Mouse (Mus musculus) hindbrain, embryonic 15.5 days (tissue): ENCODE data around the gene Smarcd2. TPM values are rescaled to one million over a fixed set of nuclear protein-coding genes. Genes with fewer than 3 reads are reported as not detected.

ENCODE experiments used
- ATAC-seq: fragments of 200-750 bp; cut with Nextera tagmentation; 2 replicates; pipeline ENCODE4 v1.8.0; 2017; ENCODE audit warnings: low read depth, moderate number of reproducible peaks, moderate TSS enrichment; ENCODE audit not compliant: low FRiP score
- H3K27ac ChIP-seq: fragments of 300-500 bp; sonication (generic); replicated peaks from 2 replicates; pipeline ENCODE4 v1.5.1; 2015; ENCODE audit warnings: mild to moderate bottlenecking, inconsistent platforms
- H3K27me3 ChIP-seq: fragments of 300-500 bp; sonication (generic); 2 replicates; pipeline ENCODE4 v1.6.1; 2015; ENCODE audit warnings: control low read depth, inconsistent platforms
- H3K36me3 ChIP-seq: fragments of 300-500 bp; sonication (generic); 2 replicates; pipeline ENCODE4 v1.6.1; 2015; ENCODE audit warnings: control low read depth, inconsistent platforms
- H3K4me1 ChIP-seq: fragments of 300-500 bp; sonication (generic); replicated peaks from 2 replicates; pipeline ENCODE4 v1.6.1; 2015; ENCODE audit warnings: control low read depth, inconsistent platforms
- H3K4me2 ChIP-seq: fragments of 300-500 bp; sonication (generic); 2 replicates; pipeline ENCODE4 v1.6.1; 2015; ENCODE audit warnings: moderate library complexity, mild to moderate bottlenecking, inconsistent platforms
- H3K4me3 ChIP-seq: fragments of 300-500 bp; sonication (generic); 2 replicates; pipeline ENCODE4 v1.5.1; 2015; ENCODE audit warnings: mild to moderate bottlenecking, inconsistent platforms
- H3K9ac ChIP-seq: fragments of 300-500 bp; sonication (generic); 2 replicates; pipeline ENCODE4 v1.6.1; 2015; ENCODE audit warnings: inconsistent platforms
- H3K9me3 ChIP-seq: fragments of 300-500 bp; sonication (generic); 2 replicates; pipeline ENCODE4 v1.6.1; 2016; ENCODE audit warnings: control low read depth, inconsistent platforms
- WGBS: fragments of 180-500 bp; shearing (Covaris S2); methylation state at CpG from one replicate; pipeline ENCODE4 v1.1.7; 2015; 5-methylcytosine and 5-hydroxymethylcytosine counted together
- polyA plus RNA-seq: library from polyadenylated mRNA; unstranded; fragments of >200 nt; fragmentation: Nextera tagmentation; extraction: Ambion mirVana; gene quantifications from 2 replicates; pipeline ENCODE4 v1.2.1, GENCODE M21; 2015

Smarcd2 gene
- polyA plus RNA-seq = 11.6 and 13.3 TPM in 2 replicates

DNA sequence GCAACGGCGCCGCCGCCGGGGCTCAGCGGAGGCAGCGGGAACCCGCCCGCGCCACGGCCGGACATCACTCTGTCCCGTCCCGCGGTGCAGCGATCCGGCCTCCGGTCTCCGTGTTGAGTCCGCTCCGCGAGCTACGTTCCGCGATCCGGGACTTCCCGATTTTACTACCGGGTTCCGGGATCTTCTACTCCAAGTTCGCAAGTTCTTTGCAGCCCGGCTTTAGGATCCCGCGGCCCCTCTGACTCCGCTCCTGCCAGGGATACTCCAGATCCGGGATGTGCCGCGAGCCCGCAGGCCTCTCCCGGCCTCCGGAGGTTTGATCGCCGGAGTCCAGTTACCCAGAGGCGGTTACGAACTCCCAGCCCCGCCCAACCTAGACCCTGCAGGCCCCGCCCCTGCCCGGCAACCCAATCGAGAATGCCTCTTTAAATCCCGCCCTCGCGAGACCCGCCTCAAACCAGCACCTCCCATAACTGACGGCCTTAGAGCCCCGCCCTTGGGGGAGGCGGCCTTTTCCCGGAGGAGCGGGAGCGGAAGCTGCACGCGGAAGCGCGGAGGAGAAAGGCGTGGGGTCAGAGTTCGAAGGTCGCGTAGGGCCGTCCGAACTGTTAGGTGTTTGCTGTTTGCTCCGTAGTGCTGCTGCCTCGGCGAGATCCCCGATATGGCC, at the start of gene Smarcd2:
Gene Smarcd2 (minus strand): TSS at position 329 of the 667 bp plus-strand sequence.
- Histone ChIP-seq H3K27me3 (no peaks in the 10 kb centered on the region), H3K9ac (peak within 1 kb of the TSS; percentile 83), H3K4me3 (peak within 1 kb of the TSS; percentile 90), H3K9me3 (no peaks in the 10 kb centered on the region), H3K27ac (peak within 1 kb of the TSS; percentile 87), H3K4me2 (peak within 1 kb of the TSS; percentile 81), H3K36me3 (no peaks in the 10 kb centered on the region), H3K4me1 (peaks cover 46% of the 10 kb centered on the region)
- peak; percentile 92 for ATAC-seq
- under 1% methylated on average over 70 of the region's 72 CpGs for WGBS

DNA sequence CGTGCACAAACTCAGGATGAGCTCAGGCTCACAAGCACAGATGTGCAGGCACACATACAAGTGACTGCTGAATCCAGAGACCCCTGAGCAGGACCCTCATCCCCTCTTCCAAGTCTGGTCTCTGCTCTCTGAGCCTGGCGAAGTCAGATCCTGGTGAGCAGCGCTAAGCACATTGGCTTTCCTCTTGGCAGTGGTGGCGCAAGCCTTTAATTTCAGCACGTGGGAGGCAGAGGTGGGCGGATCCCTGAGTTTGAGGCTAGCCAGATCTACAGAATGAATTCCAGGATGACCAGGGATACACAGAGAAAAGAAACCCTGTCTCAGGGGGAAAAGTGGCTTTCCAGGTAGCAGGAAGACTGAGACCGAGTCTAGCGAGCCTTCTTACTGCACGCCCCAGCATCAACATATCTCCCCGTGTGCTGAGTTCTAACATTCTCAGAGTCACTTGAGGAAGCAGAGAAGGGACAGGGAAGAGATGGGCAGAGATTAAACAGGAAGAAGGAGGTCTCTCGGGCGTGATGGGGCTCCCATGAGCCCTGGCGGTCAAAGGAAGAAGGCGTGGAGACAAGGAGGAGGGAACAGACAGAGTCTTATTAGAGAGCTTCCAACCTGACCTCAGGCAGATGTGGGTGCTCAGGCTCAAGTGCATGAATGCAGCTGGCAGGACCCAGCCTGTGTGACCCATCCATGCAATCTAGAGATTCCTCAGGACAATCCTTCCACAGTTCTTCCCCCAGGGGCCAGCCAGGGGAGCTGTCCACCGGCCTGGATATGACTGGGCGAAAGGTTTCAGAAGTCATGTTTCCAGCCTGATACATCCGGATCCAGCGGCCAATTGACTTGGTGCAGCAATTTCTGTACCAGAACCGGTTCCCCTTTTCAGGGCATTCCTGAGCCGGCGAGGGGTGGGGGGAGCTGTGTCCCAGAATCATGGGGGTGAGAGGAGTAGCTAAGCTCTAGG, 45.9 kb upstream of the Smarcd2 start:
- H3K9ac ChIP-seq = no peak overlapping the region
- H3K4me3 ChIP-seq = no peak overlapping the region
- H3K36me3 ChIP-seq = no peaks in the 10 kb centered on the region
- no peak for ATAC-seq
- no peaks in the 10 kb centered on the region for H3K9me3 ChIP-seq
- no peak overlapping the region for H3K27ac ChIP-seq
- H3K27me3 ChIP-seq = no peaks in the 10 kb centered on the region
- no peak overlapping the region for H3K4me2 ChIP-seq
- WGBS = 80% methylated on average over 21 of the region's 21 CpGs
- no peaks in the 10 kb centered on the region for H3K4me1 ChIP-seq

DNA sequence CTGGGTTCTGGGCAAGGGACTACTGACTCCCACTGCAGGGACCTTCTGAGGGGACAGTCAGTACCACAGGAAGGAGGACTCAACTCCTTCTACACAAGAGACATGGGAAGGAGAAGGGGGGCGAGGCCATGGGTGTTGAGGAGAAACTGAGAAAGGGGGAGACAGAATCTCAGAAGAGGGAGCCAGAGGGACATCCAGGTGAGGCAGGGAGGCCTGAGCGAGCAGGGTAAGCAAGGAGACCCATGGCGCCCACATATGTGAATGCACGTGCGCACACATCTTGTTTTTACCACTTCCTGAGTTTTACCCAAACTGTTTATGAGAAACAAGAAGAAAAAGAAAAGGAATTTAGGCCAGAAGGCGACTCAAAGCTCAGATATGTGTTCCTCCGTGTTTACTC, 45.0 kb upstream of the Smarcd2 start:
- H3K9ac ChIP-seq = no peak overlapping the region
- H3K9me3 ChIP-seq = no peaks in the 10 kb centered on the region
- H3K27me3 ChIP-seq = no peaks in the 10 kb centered on the region
- WGBS = 87% methylated on average over 7 of the region's 7 CpGs
- no peak overlapping the region for H3K4me2 ChIP-seq
- ATAC-seq = no peak
- H3K27ac ChIP-seq = no peak overlapping the region
- H3K36me3 ChIP-seq = no peaks in the 10 kb centered on the region
- no peaks in the 10 kb centered on the region for H3K4me1 ChIP-seq
- H3K4me3 ChIP-seq = no peak overlapping the region

DNA sequence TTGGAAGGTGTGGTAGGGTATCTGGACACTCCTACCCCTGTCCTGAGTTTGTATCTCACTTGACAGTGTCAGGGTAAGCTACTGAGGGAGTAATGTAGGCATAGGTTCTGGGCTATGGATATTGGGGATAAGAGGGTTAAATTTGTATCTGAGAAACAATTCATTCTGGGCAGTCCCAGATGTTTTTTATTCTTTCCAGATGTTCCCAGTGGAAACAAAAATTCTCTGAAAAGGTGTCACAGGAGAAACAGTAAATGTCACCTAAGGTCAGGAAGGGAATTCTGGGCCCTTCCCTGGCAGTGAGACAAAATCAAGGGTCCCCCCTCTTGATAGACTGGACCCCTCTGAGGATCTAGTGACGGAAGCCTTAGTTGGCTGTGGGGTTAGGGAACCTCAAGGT, 43.6 kb upstream of the Smarcd2 start:
- Histone ChIP-seq H3K4me1 (no peaks in the 10 kb centered on the region), H3K27ac (no peak overlapping the region), H3K4me2 (no peak overlapping the region), H3K9me3 (no peaks in the 10 kb centered on the region), H3K4me3 (no peak overlapping the region), H3K36me3 (no peaks in the 10 kb centered on the region), H3K9ac (no peak overlapping the region), H3K27me3 (no peaks in the 10 kb centered on the region)
- no peak for ATAC-seq
- WGBS = 67% methylated on average over 1 of the region's 1 CpGs

DNA sequence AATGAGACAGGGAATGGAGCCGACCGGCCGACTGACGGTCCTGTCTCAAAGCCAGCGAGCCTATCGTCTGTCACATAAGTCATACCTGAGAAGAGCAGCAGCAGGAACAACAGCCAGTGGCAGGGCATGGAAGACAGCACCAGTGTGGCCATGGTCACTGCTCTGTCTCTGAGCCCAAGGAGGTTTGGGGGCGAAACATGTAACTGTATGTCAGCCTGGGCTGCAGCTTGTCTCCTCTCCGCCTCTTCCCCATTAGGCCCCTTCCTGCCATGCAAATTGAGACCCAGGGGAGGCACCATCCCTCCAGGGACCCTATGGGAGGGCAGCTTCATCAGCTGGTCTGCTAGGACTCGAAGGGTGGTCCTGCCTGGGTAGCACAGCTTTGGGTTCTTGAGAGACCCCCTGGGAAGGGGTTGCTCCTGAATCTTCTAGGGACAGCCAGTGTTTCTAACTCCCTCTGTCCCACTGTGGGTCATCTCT, 41.6 kb upstream of the Smarcd2 start, which contains the start of gene Cd79b:
Gene Cd79b (minus strand): TSS at position 430 of the 480 bp plus-strand sequence.
- WGBS = 84% methylated on average over 9 of the region's 9 CpGs
- H3K4me1 ChIP-seq = no peaks in the 10 kb centered on the region
- H3K4me3 ChIP-seq = no peak within 1 kb of the TSS
- no peaks in the 10 kb centered on the region for H3K27me3 ChIP-seq
- H3K9ac ChIP-seq = no peak within 1 kb of the TSS
- no peak within 1 kb of the TSS for H3K4me2 ChIP-seq
- no peaks in the 10 kb centered on the region for H3K9me3 ChIP-seq
- no peaks in the 10 kb centered on the region for H3K36me3 ChIP-seq
- no peak for ATAC-seq
- no peak within 1 kb of the TSS for H3K27ac ChIP-seq

DNA sequence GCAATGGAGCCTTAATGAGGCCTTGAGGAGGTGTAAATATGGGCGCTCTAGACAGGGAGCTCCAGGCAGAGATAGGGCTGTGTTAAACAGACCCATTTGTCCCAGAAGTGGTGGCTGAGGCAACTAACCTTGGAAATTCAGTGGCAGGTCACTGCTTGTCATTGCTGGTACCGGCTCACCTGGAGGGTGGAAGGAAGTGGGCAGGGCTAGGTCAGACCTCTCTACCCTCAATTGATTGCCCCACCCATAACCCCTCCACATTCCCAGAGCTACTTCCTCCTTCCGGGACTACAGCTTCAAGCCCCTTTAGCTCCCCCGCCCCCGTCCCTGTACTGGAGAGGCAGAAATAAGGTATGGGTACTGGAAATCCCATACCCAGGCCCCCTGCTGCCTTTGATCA, 40.8 kb upstream of the Smarcd2 start:
- WGBS = 71% methylated on average over 5 of the region's 5 CpGs

DNA sequence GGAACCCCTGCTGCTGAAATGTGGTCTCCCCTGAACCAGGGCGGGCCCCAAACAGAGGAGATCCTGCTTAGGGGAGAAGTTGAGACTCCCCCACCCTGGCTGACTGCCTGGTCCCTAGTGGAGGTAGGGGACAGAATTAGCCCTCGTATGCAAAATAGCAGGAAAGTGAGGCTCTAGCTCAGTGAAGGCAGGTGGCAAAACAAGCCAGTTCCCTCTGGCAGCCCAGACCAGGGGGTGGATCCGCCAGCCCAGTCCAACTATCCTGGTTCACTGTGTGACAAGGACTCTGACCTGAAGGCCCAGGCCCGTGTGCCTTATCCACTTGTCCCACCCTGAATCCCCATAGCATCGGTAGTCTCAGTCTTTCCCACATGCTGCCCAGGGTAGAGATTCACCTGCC, 37.4 kb upstream of the Smarcd2 start:
- Histone ChIP-seq H3K4me2 (no peak overlapping the region), H3K27me3 (no peaks in the 10 kb centered on the region), H3K9me3 (no peaks in the 10 kb centered on the region), H3K4me3 (no peak overlapping the region), H3K4me1 (no peaks in the 10 kb centered on the region), H3K27ac (no peak overlapping the region), H3K9ac (no peak overlapping the region), H3K36me3 (no peaks in the 10 kb centered on the region)
- ATAC-seq = no peak
- WGBS = 68% methylated on average over 5 of the region's 5 CpGs

More for the DNA sequence above, 40.8 kb upstream of the Smarcd2 start:
- ATAC-seq = no peak
- Histone ChIP-seq H3K27me3 (no peaks in the 10 kb centered on the region), H3K4me3 (no peak overlapping the region), H3K27ac (no peak overlapping the region), H3K4me1 (no peaks in the 10 kb centered on the region), H3K4me2 (no peak overlapping the region), H3K36me3 (no peaks in the 10 kb centered on the region), H3K9ac (no peak overlapping the region), H3K9me3 (no peaks in the 10 kb centered on the region)

DNA sequence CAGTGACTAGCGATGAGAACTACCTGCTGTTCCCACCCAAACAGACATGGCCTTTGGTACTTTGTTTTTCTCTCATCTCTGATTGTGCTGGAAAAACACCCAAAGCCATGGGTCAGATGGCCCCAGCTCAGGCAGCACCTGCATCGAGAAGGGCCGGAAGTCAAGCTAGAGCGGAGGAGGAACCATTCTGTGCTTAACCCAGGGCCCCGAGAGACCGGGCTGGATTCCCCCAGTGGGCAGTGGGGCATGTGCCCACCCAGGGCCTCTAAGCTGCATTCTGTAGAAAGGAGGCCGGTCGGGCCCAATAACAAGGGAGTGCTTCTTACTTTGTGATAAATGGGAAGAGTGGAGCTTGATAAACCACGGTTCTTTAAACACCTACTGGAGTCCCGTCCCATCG, 35.4 kb upstream of the Smarcd2 start:
- no peak for ATAC-seq
- no peaks in the 10 kb centered on the region for H3K27me3 ChIP-seq
- no peaks in the 10 kb centered on the region for H3K4me1 ChIP-seq
- H3K4me2 ChIP-seq = no peak overlapping the region
- no peak overlapping the region for H3K27ac ChIP-seq
- H3K9ac ChIP-seq = no peak overlapping the region
- WGBS = 84% methylated on average over 11 of the region's 11 CpGs
- no peak overlapping the region for H3K4me3 ChIP-seq
- no peaks in the 10 kb centered on the region for H3K9me3 ChIP-seq
- no peaks in the 10 kb centered on the region for H3K36me3 ChIP-seq

DNA sequence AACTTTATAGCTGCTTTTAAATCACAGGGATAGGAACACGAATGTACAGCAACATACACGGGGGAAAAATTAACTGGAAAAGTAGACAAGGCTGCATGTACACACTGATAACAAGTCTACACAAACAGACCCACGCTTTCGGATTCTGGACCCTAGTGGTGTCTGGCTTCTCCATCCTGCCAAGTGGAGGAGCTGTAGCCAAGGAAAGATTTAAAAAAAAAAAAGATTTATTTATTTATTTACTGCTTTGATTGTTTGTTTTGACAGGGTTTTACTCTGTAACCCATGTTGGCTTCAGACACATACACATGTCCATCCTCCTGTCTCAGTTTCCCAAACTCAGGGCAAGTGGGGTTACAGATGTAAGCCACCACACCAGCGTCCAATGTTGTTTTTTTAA, 34.7 kb upstream of the Smarcd2 start:
- WGBS = 85% methylated on average over 5 of the region's 5 CpGs
- no peak for ATAC-seq

DNA sequence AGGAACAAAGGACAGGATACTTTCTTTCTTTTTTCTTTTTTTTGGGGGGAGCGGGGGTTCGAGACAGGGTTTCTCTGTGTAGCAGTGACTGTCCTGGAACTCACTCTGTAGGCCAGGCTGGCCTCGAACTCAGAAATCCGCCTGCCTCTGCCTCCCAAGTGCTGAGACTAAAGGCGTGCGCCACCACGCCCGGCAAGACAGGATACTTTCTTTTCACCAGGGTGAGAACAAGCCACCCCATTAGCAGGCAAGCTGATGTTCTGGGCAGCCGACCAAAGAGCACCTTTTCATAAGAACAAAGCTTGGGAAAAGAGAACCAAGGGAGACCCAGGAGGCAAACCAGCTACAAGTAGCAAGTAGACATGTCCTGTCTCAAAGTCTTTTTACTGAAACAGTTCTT, 34.0 kb upstream of the Smarcd2 start:
- H3K9ac ChIP-seq = no peak overlapping the region
- no peaks in the 10 kb centered on the region for H3K9me3 ChIP-seq
- ATAC-seq = no peak
- no peak overlapping the region for H3K4me3 ChIP-seq
- WGBS = 81% methylated on average over 9 of the region's 9 CpGs
- no peaks in the 10 kb centered on the region for H3K4me1 ChIP-seq
- no peak overlapping the region for H3K27ac ChIP-seq
- H3K27me3 ChIP-seq = no peaks in the 10 kb centered on the region
- no peaks in the 10 kb centered on the region for H3K36me3 ChIP-seq
- no peak overlapping the region for H3K4me2 ChIP-seq

More for the DNA sequence above, 34.7 kb upstream of the Smarcd2 start:
- H3K9me3 ChIP-seq = no peaks in the 10 kb centered on the region
- no peaks in the 10 kb centered on the region for H3K4me1 ChIP-seq
- H3K4me2 ChIP-seq = no peak overlapping the region
- H3K27ac ChIP-seq = no peak overlapping the region
- no peaks in the 10 kb centered on the region for H3K36me3 ChIP-seq
- H3K4me3 ChIP-seq = no peak overlapping the region
- no peak overlapping the region for H3K9ac ChIP-seq
- no peaks in the 10 kb centered on the region for H3K27me3 ChIP-seq

DNA sequence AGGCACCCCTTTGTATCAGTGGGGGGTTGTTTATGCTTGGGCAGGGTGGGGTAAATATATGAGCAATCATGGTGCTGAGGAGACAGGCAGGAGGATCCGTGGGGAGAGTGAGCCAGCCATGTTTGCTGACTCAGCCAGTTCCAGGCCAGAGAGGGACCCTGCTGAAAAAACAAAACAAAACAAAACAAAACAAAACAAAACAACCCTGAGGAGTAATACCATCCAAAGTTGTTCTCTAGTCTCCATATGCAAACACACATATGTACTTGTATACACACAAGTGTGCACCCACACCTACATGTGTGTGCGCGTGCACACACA, 33.3 kb upstream of the Smarcd2 start:
- Histone ChIP-seq H3K36me3 (no peaks in the 10 kb centered on the region), H3K4me1 (no peaks in the 10 kb centered on the region), H3K9me3 (no peaks in the 10 kb centered on the region), H3K27ac (no peak overlapping the region), H3K9ac (no peak overlapping the region), H3K27me3 (no peaks in the 10 kb centered on the region), H3K4me3 (no peak overlapping the region), H3K4me2 (no peak overlapping the region)
- 79% methylated on average over 3 of the region's 3 CpGs for WGBS
- ATAC-seq = no peak

DNA sequence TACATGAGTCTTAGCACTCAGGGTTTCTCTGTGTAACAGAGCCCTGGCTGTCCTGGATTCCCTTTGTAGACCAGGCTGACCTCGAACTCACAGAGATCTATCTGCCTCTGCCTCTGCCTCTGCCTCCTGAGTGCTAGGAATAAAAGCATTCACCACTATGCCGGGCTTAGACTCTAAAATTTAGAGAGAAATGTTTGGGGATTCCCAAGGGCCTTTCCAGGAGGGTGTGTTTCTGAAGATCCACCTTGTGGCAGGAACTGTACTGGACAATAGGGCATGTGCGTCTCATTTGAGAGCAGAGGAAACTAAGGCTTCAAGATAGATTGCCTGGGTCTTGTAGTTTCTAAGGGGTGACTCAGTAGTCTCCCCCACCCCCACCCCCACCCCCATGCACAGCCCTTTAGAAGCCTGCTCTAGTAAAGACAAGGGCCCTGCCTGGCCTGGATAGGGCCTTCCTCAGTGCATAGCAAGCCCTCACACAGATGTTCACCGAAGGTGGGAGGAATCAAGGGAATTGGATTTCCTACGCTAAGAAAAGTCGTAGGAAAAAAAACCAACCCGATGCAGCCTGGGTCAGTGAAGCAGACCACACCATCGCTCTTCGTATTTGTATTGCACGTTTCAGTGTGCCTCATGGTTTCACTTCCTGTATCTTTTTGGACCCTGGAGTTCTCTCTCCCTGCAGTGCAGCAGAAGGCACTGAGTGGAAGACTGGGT, 32.7 kb upstream of the Smarcd2 start:
- H3K27ac ChIP-seq = no peak overlapping the region
- H3K27me3 ChIP-seq = no peaks in the 10 kb centered on the region
- H3K9ac ChIP-seq = no peak overlapping the region
- H3K4me2 ChIP-seq = no peak overlapping the region
- WGBS = 84% methylated on average over 10 of the region's 10 CpGs
- H3K36me3 ChIP-seq = no peaks in the 10 kb centered on the region
- no peaks in the 10 kb centered on the region for H3K4me1 ChIP-seq
- H3K9me3 ChIP-seq = no peaks in the 10 kb centered on the region
- H3K4me3 ChIP-seq = no peak overlapping the region
- ATAC-seq = no peak
